Mouse (Mus musculus): ENCODE data around the gene Prim2.

Prim2 gene

DNA sequence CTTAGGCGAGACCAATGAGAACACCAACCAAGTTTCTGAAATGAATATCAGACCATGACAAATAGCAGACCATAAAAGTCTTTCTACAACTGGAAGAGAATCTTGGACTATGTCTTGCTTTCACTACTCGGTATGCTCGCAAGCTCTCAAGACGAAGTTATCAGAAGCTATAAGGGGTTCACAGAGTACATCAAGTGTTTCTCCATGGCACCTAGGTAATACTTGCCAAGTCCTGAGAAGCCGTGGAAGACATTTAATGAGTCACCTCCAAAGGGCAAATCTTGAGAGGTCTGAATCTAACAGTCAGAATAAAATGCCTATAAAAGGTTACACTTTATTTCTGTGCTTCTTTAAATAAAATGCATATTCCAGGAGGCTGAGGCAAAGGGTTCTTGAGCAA is 181.2 kb downstream of the Prim2 start:
- no peak for DNase-seq (ENCODE audit: low spot score)

DNA sequence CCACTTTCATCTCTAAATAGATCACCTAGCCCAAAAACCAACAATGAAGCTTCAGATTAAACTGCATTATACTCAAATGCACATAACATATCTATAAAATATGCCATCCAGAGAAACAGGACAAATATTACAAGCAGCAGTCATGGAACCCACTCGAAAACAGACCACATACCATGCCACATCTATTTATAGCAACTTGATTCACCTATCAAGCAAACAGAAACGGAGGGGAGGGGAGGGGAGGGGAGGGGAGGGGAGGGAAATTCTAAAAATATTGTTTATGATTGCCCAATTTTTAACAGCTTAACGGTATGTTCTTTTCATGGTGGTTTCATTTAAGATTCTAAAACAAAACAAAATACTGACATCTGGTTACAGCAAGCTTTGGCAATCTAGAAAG is 185.8 kb downstream of the Prim2 start:
- DNase-seq (ENCODE audit: low spot score), result no peak

DNA sequence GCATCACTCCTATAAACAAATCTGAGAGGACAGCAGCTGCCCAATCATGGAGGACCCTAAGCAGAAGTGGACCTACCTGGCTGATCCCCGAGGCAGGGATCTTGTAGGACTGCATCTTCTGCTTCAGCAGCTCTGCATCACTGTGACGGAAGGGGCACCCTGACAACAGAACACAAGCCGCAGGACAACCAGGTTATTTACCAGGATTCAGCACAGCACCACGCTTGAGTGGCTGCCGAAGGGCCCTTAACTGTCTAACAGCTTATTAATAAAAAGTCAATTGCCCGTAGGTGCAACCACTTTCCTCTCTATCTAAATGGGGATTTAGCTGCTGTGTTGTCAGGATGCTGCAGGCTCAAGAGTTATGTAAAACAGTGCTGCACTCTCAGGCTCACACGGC is 189.2 kb downstream of the Prim2 start:
- DNase-seq (ENCODE audit: low spot score), result no peak

DNA sequence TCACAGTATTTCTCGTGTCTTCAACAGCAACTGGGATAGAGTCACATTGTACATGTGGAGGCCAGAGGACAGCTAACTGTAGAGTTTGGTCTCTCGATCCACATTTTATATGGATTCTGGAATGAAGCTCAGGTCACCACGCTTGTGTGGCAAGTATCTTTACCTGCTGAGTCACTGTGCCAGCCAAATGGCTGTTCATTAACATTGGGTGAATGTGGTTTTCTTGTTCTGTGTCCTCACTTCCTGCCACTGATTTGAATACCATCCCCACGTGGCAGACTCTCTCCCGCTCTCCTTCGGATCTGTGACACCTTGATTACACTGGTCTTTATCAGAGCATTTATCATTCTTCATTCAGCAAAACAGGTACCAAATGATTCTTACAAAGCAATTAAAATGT is 198.5 kb downstream of the Prim2 start:
- DNase-seq (ENCODE audit: low spot score), result no peak

DNA sequence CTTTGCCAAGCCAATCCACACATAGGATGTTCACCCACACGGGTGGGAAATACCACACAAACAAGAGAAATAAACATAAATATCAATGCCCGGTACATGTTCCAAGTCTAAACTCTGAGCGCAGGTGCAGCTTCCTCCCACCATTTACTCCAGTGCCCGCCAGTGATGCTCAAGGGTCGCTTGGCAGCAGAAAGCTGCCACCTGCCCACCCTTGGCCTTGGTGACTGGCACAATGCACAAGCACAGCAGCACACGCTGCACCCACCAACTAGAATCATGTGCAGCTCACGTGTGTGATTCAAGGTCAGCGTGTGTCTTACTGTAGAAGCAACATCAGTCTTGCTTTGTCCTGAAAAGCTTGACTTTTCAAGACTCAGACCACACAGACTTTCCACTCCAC is 199.4 kb downstream of the Prim2 start:
- DNase-seq (ENCODE audit: low spot score), result no peak

DNA sequence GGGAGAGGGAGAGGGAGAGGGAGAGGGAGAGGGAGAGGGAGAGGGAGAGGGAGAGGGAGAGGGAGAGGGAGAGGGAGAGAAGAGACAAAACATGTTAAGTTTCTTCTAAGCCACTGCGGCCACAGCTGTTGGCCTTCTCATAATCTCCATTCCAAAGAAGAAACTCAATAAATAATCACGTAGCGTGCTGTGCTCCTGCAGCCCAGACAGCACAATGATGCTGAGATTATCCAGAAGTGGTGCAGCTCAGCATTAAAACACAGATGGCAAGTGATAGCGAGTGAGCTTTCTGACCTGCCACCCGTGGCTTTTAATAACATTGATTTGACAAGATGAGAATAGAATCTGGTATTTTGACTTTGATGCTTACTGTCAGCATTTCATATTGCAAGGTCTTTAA is 205.4 kb downstream of the Prim2 start:
- no peak for DNase-seq (ENCODE audit: low spot score)

DNA sequence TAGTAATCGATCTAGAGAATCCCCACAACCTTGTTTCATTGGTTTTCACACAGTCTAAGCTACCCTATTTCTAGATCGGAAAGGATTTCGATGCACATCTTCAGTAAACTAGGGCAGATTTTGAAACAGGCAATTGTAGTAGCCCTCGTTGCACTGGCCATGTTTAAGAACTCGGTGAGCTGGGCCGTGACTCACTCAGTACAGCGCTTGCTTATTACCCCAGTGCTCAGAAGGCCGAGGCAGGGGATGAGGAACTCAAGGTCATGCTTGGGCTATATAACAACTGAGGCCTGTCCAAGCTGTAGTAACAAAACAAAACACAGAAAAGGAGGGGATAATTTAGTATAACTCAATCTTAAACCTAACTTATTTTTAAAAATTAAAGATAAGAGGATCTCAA is 208.9 kb downstream of the Prim2 start:
- DNase-seq (ENCODE audit: low spot score), result no peak

DNA sequence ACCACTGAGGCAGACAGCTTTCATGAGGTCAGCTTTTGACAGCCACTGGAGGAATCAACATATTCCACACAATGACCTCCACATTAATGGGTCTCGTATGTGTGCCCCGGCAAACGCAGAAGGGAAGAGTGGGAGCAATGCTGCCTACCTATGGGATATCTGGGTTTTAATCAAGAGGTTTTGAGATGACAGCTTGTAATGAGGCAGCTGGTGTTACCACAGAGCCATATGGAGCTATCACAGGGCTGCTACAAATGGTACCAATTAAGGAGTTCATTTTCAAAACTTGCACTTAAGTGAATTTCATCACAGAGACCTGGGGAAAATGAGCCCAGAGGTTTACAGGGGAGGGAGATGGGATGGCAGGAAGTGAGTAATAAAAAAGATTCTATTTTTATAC is 209.3 kb downstream of the Prim2 start:
- DNase-seq (ENCODE audit: low spot score), result no peak

DNA sequence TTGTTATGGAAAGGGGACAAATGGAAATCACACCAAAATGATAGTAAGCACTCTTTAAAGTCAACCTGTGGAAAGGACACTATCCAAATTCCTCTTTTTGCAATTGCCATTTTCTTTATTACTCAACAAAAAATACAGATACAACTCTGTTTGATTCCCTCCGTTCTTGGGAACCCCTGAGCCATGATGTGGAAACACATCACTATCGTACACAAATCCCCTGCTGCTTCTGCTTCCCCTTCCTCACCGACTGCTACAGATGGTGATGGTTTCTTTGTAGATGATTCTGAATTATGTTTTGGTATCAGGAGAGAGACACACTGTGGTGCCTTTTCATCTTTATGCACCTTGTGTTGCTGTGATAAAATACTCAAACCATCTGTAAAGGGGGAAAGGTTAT is 210.6 kb downstream of the Prim2 start:
- DNase-seq (ENCODE audit: low spot score), result no peak

DNA sequence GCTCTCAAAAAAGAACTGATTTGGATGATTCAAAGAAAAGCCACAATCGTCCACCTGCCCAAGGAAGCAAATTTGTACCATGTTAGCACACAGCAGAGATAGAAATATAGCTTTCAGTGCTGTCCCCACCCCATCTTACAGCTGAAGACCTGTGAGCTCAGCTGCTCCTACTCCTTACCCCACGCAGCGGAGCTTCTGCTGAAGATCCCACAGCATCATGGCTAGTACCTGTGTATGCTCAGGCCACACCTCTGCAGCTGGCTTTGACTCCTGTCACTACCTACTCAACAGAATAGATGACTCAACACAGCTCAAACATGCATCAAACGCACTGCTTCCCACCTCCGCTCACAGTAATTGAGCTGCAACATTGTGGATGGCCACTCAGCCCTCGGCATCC is 215.3 kb downstream of the Prim2 start:
- DNase-seq (ENCODE audit: low spot score), result no peak

DNA sequence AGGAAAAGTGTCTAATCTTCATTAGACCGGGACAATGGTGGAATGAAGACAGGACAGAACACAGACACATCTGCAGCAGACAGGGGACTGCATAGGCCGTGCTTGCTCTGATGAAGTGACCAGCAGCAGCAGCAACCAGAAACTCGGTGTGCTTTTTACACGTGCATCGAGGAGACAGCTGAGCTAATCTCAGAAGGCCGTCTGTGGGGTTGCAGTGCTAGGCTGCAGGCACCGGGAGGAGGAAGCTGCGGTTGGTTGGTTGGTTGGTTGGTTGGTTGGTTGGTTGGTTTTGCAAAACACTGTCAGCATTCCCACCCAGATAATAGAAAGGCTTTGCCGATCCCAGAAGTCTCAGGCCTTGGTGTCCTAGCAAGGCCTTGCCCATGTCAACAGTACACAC is 216.3 kb downstream of the Prim2 start:
- no peak for DNase-seq (ENCODE audit: low spot score)

DNA sequence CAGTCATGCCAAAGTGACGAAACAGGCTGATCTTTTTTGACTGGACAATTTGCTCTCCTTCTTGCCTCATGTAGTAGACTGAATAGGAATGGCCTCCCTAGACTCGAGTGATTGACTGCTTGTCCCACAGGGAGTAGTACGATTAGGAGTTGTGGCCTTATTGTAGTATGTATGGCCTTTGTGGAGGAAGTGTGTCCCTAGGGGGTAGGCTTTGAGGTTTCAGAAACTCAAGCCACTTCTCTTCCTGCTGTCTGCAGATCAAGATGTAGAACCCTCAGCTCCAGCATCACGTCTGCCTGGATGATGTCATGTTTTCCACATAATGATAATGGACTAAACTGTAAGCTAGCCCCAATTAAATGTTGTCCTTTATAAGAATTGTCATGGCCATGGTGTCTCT is 222.4 kb downstream of the Prim2 start:
- DNase-seq (ENCODE audit: low spot score), result no peak

DNA sequence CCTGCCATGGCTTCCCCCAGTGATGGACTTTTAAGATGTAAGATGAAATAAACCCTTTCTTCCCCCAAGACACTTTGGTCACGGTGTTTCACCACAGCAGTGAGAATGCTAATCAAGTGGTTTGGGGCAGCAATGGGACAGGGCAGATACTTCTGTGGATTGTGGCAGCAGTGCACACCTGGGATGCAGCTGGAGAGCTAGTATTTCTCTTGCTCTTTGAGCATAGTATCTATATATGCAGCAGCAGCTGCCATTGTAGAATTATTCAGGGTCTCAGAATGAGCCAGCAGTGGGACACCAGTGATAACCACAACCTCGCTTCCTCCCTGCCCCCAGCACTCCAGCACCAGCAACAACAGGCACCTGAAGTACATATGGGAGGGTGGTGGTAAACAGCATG is 233.4 kb downstream of the Prim2 start:
- DNase-seq (ENCODE audit: low spot score), result no peak

All from yolk sac, embryonic 10.5 days (tissue).